Comparison of ENCODE assay signal across 11 mouse cellular contexts in genomic region chr2:61490436-61491109, GRCm38 (mm10).
DNase-seq lines count a peak whose midpoint lies in the region; ATAC-seq and TF ChIP-seq lines count a peak whose summit lies in the region.
"Had no signal": no experiment of that assay in that cellular context is flagged by ENCODE, and none has a peak within 500 bp of the region (broad histone marks: within the 10 kb centered on the region; RNA-seq: fewer than 3 reads in every experiment).

No protein-coding gene starts in this region.

- H3K36me3 ChIP-seq in liver, embryonic 11.5 days (ENCODE audit: control insufficient read depth, insufficient read depth, low read length): no peaks in the 10 kb centered on the region
- no peaks in the 10 kb centered on the region for H3K36me3 ChIP-seq in E14TG2a.4 (ENCODE audit: insufficient read depth, low read length)
- H3K36me3 ChIP-seq: embryonic facial prominence, embryonic 15.5 days; limb, embryonic 13.5 days had no signal

- no peaks in the 10 kb centered on the region for H3K9me3 ChIP-seq in liver, embryonic 11.5 days (ENCODE audit: control insufficient read depth, low read length)
- H3K9me3 ChIP-seq in E14TG2a.4 (ENCODE audit: low read length): no peaks in the 10 kb centered on the region
- H3K9me3 ChIP-seq: embryonic facial prominence, embryonic 15.5 days; limb, embryonic 13.5 days had no signal

- H3K27me3 ChIP-seq in liver, embryonic 11.5 days (replicated peaks; ENCODE audit: control insufficient read depth, insufficient read depth, low read length): no peaks in the 10 kb centered on the region
- no peaks in the 10 kb centered on the region for H3K27me3 ChIP-seq in E14TG2a.4 (ENCODE audit: insufficient read depth, low read length)
- H3K27me3 ChIP-seq: embryonic facial prominence, embryonic 15.5 days; limb, embryonic 13.5 days had no signal

- peak; percentile 49 for DNase-seq in liver
- no peak for DNase-seq in liver, embryonic 11.5 days (ENCODE audit: low spot score)
- no peak for DNase-seq in layer of hippocampus, postnatal 10 days (ENCODE audit: low spot score in 2 of 2)
- no peak for DNase-seq in kidney, postnatal 10 days
- DNase-seq: heart, adult 18-20 months; kidney, adult 11 months had no signal

- WGBS in liver, embryonic 11.5 days: 79% methylated on average over 10 of the region's 10 CpGs

- no peak overlapping the region for H3K4me3 ChIP-seq in liver, embryonic 11.5 days (ENCODE audit: low read depth, low read length)
- no peak overlapping the region for H3K4me3 ChIP-seq in E14TG2a.4 (replicated peaks; ENCODE audit: low read length)
- H3K4me3 ChIP-seq: embryonic facial prominence, embryonic 15.5 days; limb, embryonic 13.5 days had no signal

- no peak overlapping the region for H3K27ac ChIP-seq in liver, embryonic 11.5 days (ENCODE audit: low read depth, low read length)
- H3K27ac ChIP-seq: embryonic facial prominence, embryonic 15.5 days; limb, embryonic 13.5 days had no signal

- no peak overlapping the region for H3K4me2 ChIP-seq in liver, embryonic 11.5 days
- H3K4me2 ChIP-seq: embryonic facial prominence, embryonic 15.5 days; limb, embryonic 13.5 days had no signal

- peak; percentile 52 for TF ChIP-seq CTCF in E14TG2a.4 (conservative IDR thresholded peaks at IDR 0.05; ENCODE audit: low read length)

- H3K4me1 ChIP-seq in liver, embryonic 11.5 days (replicated peaks; ENCODE audit: control insufficient read depth, insufficient read depth, low read length): no peaks in the 10 kb centered on the region
- peaks cover 8% of the 10 kb centered on the region; the same call in 1 of the 2 replicates for H3K4me1 ChIP-seq in E14TG2a.4 (replicated peaks; ENCODE audit: low read depth, low read length)
- H3K4me1 ChIP-seq: limb, embryonic 13.5 days had no signal

- H3K9ac ChIP-seq in liver, embryonic 11.5 days (ENCODE audit: low read depth, low read length): no peak overlapping the region
- H3K9ac ChIP-seq: embryonic facial prominence, embryonic 15.5 days; limb, embryonic 13.5 days had no signal

- no peak for ATAC-seq in liver, embryonic 11.5 days (replicated peaks; ENCODE audit: low FRiP score)
- ATAC-seq in activated CD4-positive, CD25-positive, alpha-beta regulatory T cell, adult 4 months: peak; percentile 40
- peak; percentile 79 for ATAC-seq in megakaryocyte-erythroid progenitor cell, adult 5-6 weeks (replicated peaks; ENCODE audit: low FRiP score, low TSS enrichment, poor library complexity, severe bottlenecking)
